Mouse (Mus musculus) lung, embryonic 16.5 days (tissue): ENCODE data around the gene Sall1. TPM values are rescaled to one million over a fixed set of nuclear protein-coding genes. Genes with fewer than 3 reads are reported as not detected.
A peak's percentile ranks its signal among the peaks of the same experiment; 100 is the strongest.

ENCODE experiments used
- ATAC-seq: fragments of 200-750 bp; cut with Nextera tagmentation; 2 replicates; pipeline ENCODE4 v1.8.0; 2017; ENCODE audit warnings: low read depth, mild to moderate bottlenecking, moderate library complexity
- H3K27ac ChIP-seq: fragments of 300-500 bp; sonication (generic); 2 replicates; pipeline ENCODE4 v1.5.1; 2014; ENCODE audit warnings: mild to moderate bottlenecking, control low read depth, low read length
- H3K27me3 ChIP-seq: fragments of 300-500 bp; sonication (generic); 2 replicates; pipeline ENCODE4 v1.6.1; 2014; ENCODE audit warnings: low read depth, low read length, mixed read lengths; ENCODE audit not compliant: control insufficient read depth, insufficient read depth
- H3K36me3 ChIP-seq: fragments of 300-500 bp; sonication (generic); 2 replicates; pipeline ENCODE4 v1.6.1; 2014; ENCODE audit warnings: low read length; ENCODE audit not compliant: control insufficient read depth, insufficient read depth
- H3K4me1 ChIP-seq: fragments of 300-500 bp; sonication (generic); replicated peaks from 2 replicates; pipeline ENCODE4 v1.6.1; 2014; ENCODE audit warnings: low read length, mixed read lengths; ENCODE audit not compliant: control insufficient read depth, insufficient read depth
- H3K4me2 ChIP-seq: fragments of 300-500 bp; sonication (generic); 2 replicates; pipeline ENCODE4 v1.6.1; 2014; ENCODE audit warnings: low read depth, low read length, control low read depth
- H3K4me3 ChIP-seq: fragments of 300-500 bp; sonication (generic); 2 replicates; pipeline ENCODE4 v1.5.1; 2014; ENCODE audit warnings: mild to moderate bottlenecking, low read length, control low read depth
- H3K9ac ChIP-seq: fragments of 300-500 bp; sonication (generic); 2 replicates; pipeline ENCODE4 v1.6.1; 2014; ENCODE audit warnings: low read length, control low read depth
- H3K9me3 ChIP-seq: fragments of 300-500 bp; sonication (generic); 2 replicates; pipeline ENCODE4 v1.6.1; 2016; ENCODE audit warnings: low read length; ENCODE audit not compliant: control insufficient read depth
- WGBS: fragments of 180-500 bp; shearing (Covaris S2); extraction: QIAGEN DNeasy Blood & Tissue Kit; methylation state at CpG from one replicate; pipeline ENCODE4 v1.1.7; 2014; 5-methylcytosine and 5-hydroxymethylcytosine counted together
- polyA plus RNA-seq: library from polyadenylated mRNA; unstranded; fragments of >200 nt; fragmentation: Nextera tagmentation; extraction: Ambion mirVana; gene quantifications from 2 replicates; pipeline ENCODE4 v1.2.1, GENCODE M21; 2015

Gene Sall1
- polyA plus RNA-seq, 1 experiment from 2014 or later: 0.03 TPM

DNA sequence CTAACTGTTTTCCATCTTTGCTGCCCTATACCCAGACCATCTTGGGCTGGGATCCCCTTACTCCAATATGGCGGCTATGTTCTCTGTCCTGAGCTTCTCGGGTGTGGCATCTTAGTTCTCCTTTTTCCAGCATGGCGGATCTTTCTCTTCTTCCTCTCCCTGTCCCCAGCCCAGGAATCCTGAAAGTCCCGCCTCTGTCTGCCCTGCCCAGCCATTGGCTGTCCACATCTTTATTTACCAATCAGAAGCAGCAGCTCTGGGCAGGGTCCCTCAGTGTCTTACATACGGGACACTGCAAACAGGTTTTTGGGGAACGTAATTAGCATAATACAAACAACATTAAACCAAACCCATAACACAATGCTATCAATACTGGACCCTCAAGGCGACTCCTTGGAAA, 8.9 kb upstream of the Sall1 start:
- no peak overlapping the region for H3K9ac ChIP-seq
- H3K4me2 ChIP-seq: no peak overlapping the region
- no peak overlapping the region for H3K27ac ChIP-seq
- H3K27me3 ChIP-seq: peaks cover 40% of the 10 kb centered on the region
- H3K9me3 ChIP-seq: no peaks in the 10 kb centered on the region
- H3K4me1 ChIP-seq: no peaks in the 10 kb centered on the region
- no peak overlapping the region for H3K4me3 ChIP-seq
- H3K36me3 ChIP-seq: no peaks in the 10 kb centered on the region
- WGBS: 92% methylated on average over 7 of the region's 7 CpGs
- no peak for ATAC-seq

DNA sequence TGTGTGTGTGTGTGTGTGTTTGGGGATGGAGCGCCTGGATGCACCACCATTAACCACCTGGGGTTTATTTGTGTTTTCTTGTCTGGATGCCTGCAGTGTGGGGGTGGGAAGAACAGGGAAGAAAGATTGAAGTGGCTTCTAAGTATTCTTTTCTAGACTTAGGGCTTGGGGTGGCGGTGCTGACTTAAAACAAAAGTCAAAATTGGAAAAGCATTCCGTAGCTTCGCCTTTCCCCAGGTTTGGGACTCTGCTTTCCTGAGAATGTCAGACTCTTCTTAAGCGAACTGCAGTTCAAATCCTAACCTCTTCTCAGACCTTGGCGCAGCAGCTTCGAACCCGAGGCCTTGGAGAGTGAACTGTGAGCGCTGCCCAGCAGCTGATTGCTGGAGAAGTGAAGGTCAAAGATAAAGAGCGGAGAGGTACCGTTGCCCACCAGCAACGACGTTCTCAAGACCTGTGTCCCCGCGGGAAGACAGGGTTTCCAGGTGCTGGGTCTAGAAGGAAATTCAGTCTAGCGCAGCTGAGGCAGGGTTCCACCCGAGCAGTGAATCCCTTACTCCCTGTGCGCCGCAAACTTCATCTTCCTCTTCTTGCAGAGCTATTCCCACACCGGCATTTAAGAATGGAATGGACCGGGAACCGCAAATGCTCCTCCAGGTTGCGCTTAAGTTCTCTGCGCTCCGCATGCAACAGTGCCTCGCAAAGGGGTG, 2.8 kb upstream of the Sall1 start:
- peaks cover 12% of the 10 kb centered on the region for H3K4me1 ChIP-seq
- no peaks in the 10 kb centered on the region for H3K9me3 ChIP-seq
- no peak overlapping the region for H3K27ac ChIP-seq
- no peak overlapping the region for H3K9ac ChIP-seq
- no peak for ATAC-seq
- 2% methylated on average over 25 of the region's 26 CpGs for WGBS
- H3K36me3 ChIP-seq: no peaks in the 10 kb centered on the region
- peaks cover 94% of the 10 kb centered on the region for H3K27me3 ChIP-seq
- H3K4me3 ChIP-seq: no peak overlapping the region
- H3K4me2 ChIP-seq: no peak overlapping the region

DNA sequence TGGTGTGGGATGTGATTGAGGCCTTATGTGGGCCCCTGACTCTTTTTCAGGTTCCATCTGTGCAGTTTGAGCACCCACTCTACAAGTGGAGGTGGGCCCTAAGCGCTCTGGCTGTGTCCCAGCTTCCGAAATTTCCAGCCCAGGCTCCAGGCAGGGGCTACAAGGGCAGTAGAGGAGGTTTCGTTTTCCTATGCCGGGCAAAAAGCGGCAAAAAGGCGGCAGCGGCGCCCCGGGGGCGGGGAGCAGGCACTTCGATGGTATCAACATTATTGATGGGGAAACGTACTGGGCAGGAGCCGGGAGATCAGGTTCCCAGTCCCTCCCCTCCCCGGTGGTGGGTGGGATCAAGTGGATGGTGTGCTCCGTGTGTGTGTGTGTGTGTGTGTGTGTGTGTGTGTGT, 2.3 kb upstream of the Sall1 start:
- 1% methylated on average over 14 of the region's 15 CpGs for WGBS
- no peak overlapping the region for H3K9ac ChIP-seq
- H3K4me1 ChIP-seq: peaks cover 15% of the 10 kb centered on the region
- 0 out of 2 replicates have a peak overlapping the region, but pooled peaks have one; percentile 7 for H3K4me2 ChIP-seq
- H3K9me3 ChIP-seq: no peaks in the 10 kb centered on the region
- H3K27me3 ChIP-seq: peaks cover 93% of the 10 kb centered on the region
- H3K4me3 ChIP-seq: peak overlapping the region; percentile 29
- H3K36me3 ChIP-seq: no peaks in the 10 kb centered on the region
- no peak overlapping the region for H3K27ac ChIP-seq
- no peak for ATAC-seq

DNA sequence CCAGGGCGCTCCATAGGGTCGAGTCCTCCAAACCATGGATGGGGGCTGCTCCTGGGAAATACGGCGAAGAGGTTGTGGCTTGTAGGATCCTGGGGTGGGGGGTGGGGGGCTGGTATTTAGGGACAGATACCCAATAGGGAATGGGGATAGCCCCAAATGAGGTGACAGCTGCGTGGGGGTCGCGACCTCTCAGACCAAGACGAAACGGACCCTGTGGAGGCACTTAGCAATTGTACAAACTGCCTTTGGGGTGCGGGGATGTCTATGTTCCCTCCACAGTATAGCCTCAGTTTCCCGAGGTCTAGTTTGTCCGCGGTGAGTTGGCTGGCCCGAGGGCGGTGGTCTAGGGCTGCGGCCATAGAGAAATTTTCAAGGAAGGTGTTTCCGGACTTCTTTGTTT, 1.8 kb upstream of the Sall1 start:
- no peaks in the 10 kb centered on the region for H3K9me3 ChIP-seq
- ATAC-seq: no peak
- H3K4me1 ChIP-seq: peaks cover 15% of the 10 kb centered on the region
- H3K4me3 ChIP-seq: no peak overlapping the region
- H3K36me3 ChIP-seq: no peaks in the 10 kb centered on the region
- 4% methylated on average over 17 of the region's 17 CpGs for WGBS
- 0 out of 2 replicates have a peak overlapping the region, but pooled peaks have one; percentile 7 for H3K4me2 ChIP-seq
- peaks cover 92% of the 10 kb centered on the region for H3K27me3 ChIP-seq
- no peak overlapping the region for H3K27ac ChIP-seq
- no peak overlapping the region for H3K9ac ChIP-seq

DNA sequence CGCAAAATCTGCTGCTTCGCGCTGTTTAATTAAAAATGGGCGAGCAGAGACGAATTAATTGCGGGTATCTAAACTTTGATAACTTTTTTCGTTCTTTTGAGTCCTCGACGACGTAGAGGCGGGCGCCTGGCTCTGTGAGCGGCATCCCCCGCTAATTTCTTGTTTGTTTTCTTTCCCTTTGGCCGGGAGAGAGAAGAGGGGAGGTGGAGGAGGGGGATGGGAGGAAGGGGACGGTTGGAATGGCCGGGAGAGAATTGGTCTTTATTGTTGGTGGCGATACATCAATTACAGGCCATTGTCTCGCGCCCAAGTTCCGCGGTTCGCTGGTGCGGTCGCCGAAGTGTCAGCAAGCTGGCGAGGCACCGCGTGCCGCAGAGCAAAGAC, 1.2 kb upstream of the Sall1 start:
- peaks cover 92% of the 10 kb centered on the region for H3K27me3 ChIP-seq
- H3K9me3 ChIP-seq: no peaks in the 10 kb centered on the region
- ATAC-seq: no peak
- no peak overlapping the region for H3K27ac ChIP-seq
- H3K4me3 ChIP-seq: no peak overlapping the region
- H3K4me2 ChIP-seq: no peak overlapping the region
- no peaks in the 10 kb centered on the region for H3K36me3 ChIP-seq
- H3K4me1 ChIP-seq: peaks cover 15% of the 10 kb centered on the region
- under 1% methylated on average over 29 of the region's 30 CpGs for WGBS
- H3K9ac ChIP-seq: no peak overlapping the region

DNA sequence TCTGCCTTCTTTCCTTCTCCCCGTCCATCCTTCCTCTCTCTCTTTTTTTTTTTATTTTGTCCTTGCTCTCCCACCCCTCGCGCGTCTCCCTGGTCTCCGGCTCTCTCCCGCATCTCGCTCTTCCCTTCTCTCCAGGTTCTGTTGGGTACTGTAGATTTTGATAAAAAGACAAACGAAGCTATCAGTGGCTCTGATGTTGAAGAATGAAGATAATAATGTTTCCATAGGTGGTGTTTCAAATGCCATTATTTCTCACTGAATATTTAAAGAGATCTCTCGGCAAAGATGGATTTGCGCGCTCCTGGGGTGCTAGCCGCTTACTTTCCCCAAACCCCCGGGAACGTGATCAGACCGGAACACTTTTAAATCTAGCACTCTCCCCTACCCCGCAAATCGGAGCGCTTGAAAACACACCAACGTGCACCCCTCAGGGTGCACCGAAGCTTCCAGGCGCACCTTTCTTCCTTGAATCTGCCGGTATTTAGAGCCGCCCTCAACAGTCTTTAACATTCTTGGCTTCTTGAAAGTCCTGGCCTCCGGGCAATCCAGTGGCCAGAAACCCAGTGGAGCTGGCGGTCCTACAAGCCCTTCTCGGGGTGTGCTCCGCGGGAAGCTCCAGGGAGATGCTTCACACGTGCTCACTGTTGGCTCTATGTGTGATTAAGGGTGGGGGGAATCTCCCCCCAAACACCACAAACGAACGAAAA, 702 bp upstream of the Sall1 start:
- H3K4me2 ChIP-seq: no peak overlapping the region
- peaks cover 15% of the 10 kb centered on the region for H3K4me1 ChIP-seq
- H3K4me3 ChIP-seq: no peak overlapping the region
- H3K36me3 ChIP-seq: no peaks in the 10 kb centered on the region
- H3K9me3 ChIP-seq: no peaks in the 10 kb centered on the region
- H3K9ac ChIP-seq: no peak overlapping the region
- peaks cover 91% of the 10 kb centered on the region for H3K27me3 ChIP-seq
- no peak overlapping the region for H3K27ac ChIP-seq
- 1% methylated on average over 31 of the region's 31 CpGs for WGBS
- no peak for ATAC-seq

DNA sequence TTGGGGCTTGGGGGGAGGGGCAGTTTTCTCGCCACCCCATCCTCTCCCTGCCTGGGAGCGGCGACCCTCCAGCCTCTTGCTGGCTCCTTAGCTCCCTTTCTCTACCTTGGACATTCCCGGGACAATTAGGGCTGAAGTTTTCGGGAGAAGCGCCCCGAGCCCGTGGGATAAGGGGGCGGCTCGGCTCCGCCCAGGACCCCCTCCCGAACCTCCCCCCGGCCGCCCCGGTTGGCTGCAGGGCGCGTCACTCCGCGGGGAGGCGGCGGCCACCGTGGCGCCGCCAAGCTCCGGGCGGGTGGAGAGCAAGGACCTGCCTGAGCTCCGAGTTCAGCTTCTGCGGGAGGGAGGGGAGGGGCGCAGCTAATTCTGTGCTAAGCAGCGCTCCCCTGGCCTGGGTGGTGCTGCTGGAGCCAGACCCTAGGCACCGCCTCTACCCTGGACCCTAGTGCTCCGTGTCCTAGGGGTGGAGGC, 556 bp downstream of the Sall1 start:
- peak; percentile 29 for ATAC-seq
- Histone ChIP-seq H3K27me3 (peaks cover 83% of the 10 kb centered on the region), H3K9me3 (no peaks in the 10 kb centered on the region), H3K4me1 (peaks cover 15% of the 10 kb centered on the region), H3K27ac (no peak overlapping the region), H3K9ac (0 out of 2 replicates have a peak overlapping the region, but pooled peaks have one; percentile 10), H3K4me2 (peak overlapping the region; percentile 70), H3K4me3 (peak overlapping the region; percentile 42), H3K36me3 (no peaks in the 10 kb centered on the region)
- WGBS: 0% methylated on average over 16 of the region's 32 CpGs

DNA sequence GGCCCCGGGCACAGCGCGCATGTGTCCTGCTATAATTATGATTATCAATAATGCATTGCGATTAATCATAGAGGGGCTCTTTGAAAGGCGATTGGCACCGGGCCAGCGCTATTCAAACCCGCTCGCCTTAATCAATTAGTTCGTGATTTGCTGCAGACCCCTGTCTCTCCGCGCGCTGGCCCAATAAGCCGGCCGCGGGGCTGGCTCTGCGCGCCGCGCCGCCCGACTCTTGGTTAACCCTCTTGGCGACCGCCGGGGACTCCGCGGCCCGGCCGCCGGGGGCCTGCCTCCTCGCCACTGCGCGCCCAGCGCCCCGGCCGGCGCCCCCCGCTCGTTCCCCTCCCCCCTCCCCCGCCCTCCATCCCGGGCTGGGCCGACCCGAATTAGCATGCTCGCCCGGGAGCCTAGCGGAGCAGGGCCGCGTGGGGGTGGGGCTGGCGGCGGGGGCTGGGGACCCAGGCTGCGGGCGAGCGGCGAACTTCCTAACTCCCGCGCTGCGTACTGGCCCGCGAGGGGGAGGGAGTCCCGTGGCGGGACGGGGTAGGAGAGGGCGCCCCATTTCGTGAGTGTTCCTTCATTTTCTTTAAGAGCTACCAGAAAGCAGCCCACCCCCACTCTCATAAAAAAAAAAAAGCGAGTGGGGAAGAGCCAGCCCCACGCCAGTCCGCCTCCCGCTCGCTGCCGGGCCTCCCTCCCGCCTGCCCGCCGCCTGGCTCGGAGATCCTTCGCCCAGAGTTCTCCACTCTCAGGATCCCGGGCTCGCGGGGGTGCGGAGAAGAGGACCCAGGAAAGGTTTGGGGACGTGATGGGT, 1.2 kb downstream of the Sall1 start:
- Histone ChIP-seq H3K9ac (0 out of 2 replicates have a peak overlapping the region, but pooled peaks have one; percentile 10), H3K27ac (no peak overlapping the region), H3K4me1 (peaks cover 15% of the 10 kb centered on the region), H3K9me3 (no peaks in the 10 kb centered on the region), H3K36me3 (no peaks in the 10 kb centered on the region), H3K27me3 (peaks cover 83% of the 10 kb centered on the region), H3K4me2 (peak overlapping the region; percentile 70), H3K4me3 (peak overlapping the region; percentile 42)
- ATAC-seq: peak; percentile 52
- WGBS: 0% methylated on average over 71 of the region's 80 CpGs

DNA sequence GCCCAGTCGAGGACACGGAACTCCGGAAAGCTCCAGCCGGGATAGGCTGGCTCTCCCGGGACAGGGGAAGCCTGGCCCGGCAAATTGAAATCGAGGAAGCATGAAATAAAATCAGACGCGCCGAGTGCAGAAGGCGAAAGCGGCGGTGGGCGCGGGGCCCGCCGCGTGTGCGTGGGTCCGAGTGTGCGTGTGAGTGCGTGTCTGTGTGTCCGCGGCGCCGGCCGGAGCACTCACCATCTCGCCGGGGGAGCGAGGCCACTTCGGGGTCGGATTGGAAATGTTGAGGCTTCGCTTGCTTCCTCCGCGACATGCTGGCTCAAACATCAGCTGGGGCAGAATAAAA, 1.9 kb downstream of the Sall1 start:
- Histone ChIP-seq H3K9me3 (no peaks in the 10 kb centered on the region), H3K36me3 (no peaks in the 10 kb centered on the region), H3K27me3 (peaks cover 83% of the 10 kb centered on the region), H3K4me1 (peaks cover 15% of the 10 kb centered on the region), H3K9ac (peak overlapping the region; percentile 18; the same call in 1 of the 2 replicates), H3K4me2 (peak overlapping the region; percentile 70), H3K27ac (no peak overlapping the region), H3K4me3 (peak overlapping the region; percentile 42)
- under 1% methylated on average over 35 of the region's 35 CpGs for WGBS
- peak; percentile 57 for ATAC-seq
